Mouse (Mus musculus) stomach, postnatal 0 days (tissue): ENCODE results near the gene Nckap5l. TPM values are rescaled to one million over a fixed set of nuclear protein-coding genes. Genes with fewer than 3 reads are reported as not detected.

Experiments used
- ATAC-seq: fragments of 200-750 bp; cut with Nextera tagmentation; 2 replicates; pipeline ENCODE4 v1.8.0; 2017; ENCODE audit not compliant: low FRiP score, low TSS enrichment
- DNase-seq: peaks from one replicate; pipeline ENCODE4 v3.0.0-alpha.2; 2016; ENCODE audit warnings: low spot score
- H3K27ac ChIP-seq: fragments of 300-500 bp; sonication (generic); replicated peaks from 2 replicates; pipeline ENCODE4 v1.5.1; 2014; ENCODE audit warnings: mild to moderate bottlenecking, control low read depth
- H3K27me3 ChIP-seq: fragments of 300-500 bp; sonication (generic); 2 replicates; pipeline ENCODE4 v1.6.1; 2014; ENCODE audit warnings: low read length; ENCODE audit not compliant: control insufficient read depth, insufficient read depth
- H3K36me3 ChIP-seq: fragments of 300-500 bp; sonication (generic); 2 replicates; pipeline ENCODE4 v1.6.1; 2014; ENCODE audit warnings: low read length, mixed read lengths; ENCODE audit not compliant: control insufficient read depth, insufficient read depth
- H3K4me1 ChIP-seq: fragments of 300-500 bp; sonication (generic); replicated peaks from 2 replicates; pipeline ENCODE4 v1.6.1; 2014; ENCODE audit warnings: antibody characterized with exemption; ENCODE audit not compliant: control insufficient read depth, insufficient read depth
- H3K4me2 ChIP-seq: fragments of 300-500 bp; sonication (generic); replicated peaks from 2 replicates; pipeline ENCODE4 v1.6.1; 2014; ENCODE audit warnings: low read depth, mild to moderate bottlenecking, control low read depth, moderate library complexity
- H3K4me3 ChIP-seq: fragments of 300-500 bp; sonication (generic); 2 replicates; pipeline ENCODE4 v1.5.1; 2014; ENCODE audit warnings: low read depth, low read length, control low read depth
- H3K9ac ChIP-seq: fragments of 300-500 bp; sonication (generic); 2 replicates; pipeline ENCODE4 v1.6.1; 2014; ENCODE audit warnings: mild to moderate bottlenecking, low read length, control low read depth, mixed read lengths
- H3K9me3 ChIP-seq: fragments of 300-500 bp; sonication (generic); 2 replicates; pipeline ENCODE4 v1.6.1; 2016; ENCODE audit warnings: low read length; ENCODE audit not compliant: control insufficient read depth
- CTCF ChIP-seq: IDR thresholded peaks from 2 replicates; pipeline ENCODE4 v1.5.1; 2016; ENCODE audit warnings: antibody characterized with exemption, low read depth, mild to moderate bottlenecking, moderate library complexity
- EP300 ChIP-seq: optimal IDR thresholded peaks from 2 replicates; pipeline ENCODE3; 2016; ENCODE audit warnings: antibody characterized with exemption
- WGBS: fragments of 180-500 bp; shearing (Covaris S2); extraction: QIAGEN DNeasy Blood & Tissue Kit; methylation state at CpG from one replicate; pipeline ENCODE4 v1.1.7; 2014; 5-methylcytosine and 5-hydroxymethylcytosine counted together
- polyA plus RNA-seq: library from polyadenylated mRNA; unstranded; fragments of >200 nt; fragmentation: Nextera tagmentation; extraction: Ambion mirVana; gene quantifications from 2 replicates; pipeline ENCODE4 v1.2.1, GENCODE M21; 2015

Nckap5l gene
- polyA plus RNA-seq, 1 experiment from 2014 or later = 2.1 TPM

DNA sequence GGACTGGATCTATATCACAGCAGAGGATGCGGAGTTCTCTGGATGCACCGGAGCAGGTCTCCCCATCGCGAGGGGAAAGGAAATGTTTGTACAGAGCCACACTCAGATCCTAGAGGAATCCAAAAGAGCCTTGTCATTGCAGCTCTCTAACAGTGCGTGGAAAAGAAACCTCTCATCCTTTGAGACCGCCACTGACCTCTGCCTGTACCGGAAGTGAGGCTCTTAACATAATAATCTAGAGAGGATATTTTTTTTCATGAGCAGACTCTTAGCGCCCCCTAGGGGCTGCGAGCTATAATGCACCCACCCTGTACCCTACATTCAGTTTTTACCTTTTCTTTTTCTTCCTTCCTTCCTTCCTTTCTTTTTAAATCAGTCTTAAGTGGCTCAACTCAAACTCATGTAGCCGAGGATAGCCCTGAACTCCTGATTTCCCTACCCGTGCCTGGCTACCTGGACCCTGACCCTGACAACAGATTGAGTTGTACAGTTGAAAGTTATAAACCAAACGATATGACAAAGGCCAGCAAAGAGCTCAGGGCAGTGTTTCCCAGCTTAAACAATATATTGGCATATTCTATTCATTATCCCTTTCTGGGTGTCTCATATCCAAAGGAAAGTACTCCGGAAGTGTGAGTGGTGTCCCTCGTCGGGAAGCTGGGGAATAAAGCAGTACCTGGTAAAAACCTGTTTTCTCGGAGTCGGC, 13.6 kb upstream of the Nckap5l start:
- DNase-seq = peak; percentile 64
- TF ChIP-seq EP300 (no peak), CTCF (peak; percentile 83)

DNA sequence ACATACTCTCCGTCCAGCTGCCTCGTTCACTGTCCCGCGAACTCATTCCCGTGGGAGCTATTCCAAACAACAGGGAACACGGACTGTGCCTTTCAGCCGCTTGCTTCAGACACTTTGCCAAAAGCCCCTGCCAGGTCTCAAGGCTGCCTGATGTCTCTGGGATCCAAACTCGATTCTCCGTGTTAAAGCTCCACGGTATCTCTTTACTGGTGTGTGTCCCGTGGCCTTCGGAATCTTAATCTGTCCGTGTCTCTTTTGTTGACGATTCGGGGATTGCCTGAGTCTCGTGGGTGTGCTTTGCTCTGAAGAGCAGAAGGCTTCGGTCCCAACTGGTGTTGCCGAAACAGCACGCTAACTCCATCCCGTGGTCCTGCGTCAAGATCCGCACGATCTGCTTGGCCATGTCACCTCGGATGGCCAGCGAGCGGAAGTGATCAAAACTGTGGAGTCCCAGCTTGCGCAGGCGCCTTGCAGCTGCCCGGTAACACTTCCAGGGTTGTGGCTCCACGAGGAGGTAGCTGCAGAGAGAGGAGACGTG, 12.7 kb upstream of the Nckap5l start:
- ATAC-seq (no peak), DNase-seq (no peak)
- no peaks in the 10 kb centered on the region for H3K4me1 ChIP-seq
- no peak overlapping the region for H3K4me2 ChIP-seq
- H3K27me3 ChIP-seq = no peaks in the 10 kb centered on the region
- TF ChIP-seq CTCF = no peak
- TF ChIP-seq EP300 = no peak
- H3K27ac ChIP-seq = no peak overlapping the region
- no peaks in the 10 kb centered on the region for H3K36me3 ChIP-seq
- no peak overlapping the region for H3K9ac ChIP-seq
- WGBS = 86% methylated on average over 31 of the region's 31 CpGs
- H3K9me3 ChIP-seq = no peaks in the 10 kb centered on the region
- H3K4me3 ChIP-seq = no peak overlapping the region

More for the DNA sequence above, 13.6 kb upstream of the Nckap5l start:
- WGBS = 58% methylated on average over 17 of the region's 17 CpGs
- no peaks in the 10 kb centered on the region for H3K9me3 ChIP-seq
- H3K4me3 ChIP-seq = no peak overlapping the region
- H3K27ac ChIP-seq = no peak overlapping the region
- no peak for ATAC-seq
- H3K4me2 ChIP-seq = peak overlapping the region; percentile 14; the same call in 1 of the 2 replicates
- H3K36me3 ChIP-seq = no peaks in the 10 kb centered on the region
- no peak overlapping the region for H3K9ac ChIP-seq
- no peaks in the 10 kb centered on the region for H3K27me3 ChIP-seq
- no peaks in the 10 kb centered on the region for H3K4me1 ChIP-seq

DNA sequence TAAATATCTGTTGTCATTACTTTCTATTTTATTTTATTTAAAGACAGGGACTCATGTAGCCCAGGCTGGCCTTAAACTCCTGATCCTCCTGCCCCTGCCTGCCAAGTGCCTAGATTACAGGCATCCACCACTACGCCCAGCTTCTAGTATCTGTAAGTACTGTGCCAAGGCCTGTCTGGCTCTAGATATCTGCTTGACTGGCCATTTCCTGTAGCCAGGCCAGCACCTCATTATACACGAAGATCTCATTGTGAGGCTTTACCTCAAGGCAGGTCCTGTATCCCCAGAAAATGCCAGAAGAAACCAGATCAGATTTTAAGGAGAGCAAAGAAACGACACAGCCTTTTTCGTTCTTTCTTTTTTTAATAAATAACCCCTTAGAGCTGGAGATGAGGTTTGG, 12.2 kb upstream of the Nckap5l start:
- H3K4me1 ChIP-seq = no peaks in the 10 kb centered on the region
- no peaks in the 10 kb centered on the region for H3K36me3 ChIP-seq
- H3K4me2 ChIP-seq = no peak overlapping the region
- no peak for ATAC-seq
- no peak overlapping the region for H3K27ac ChIP-seq
- no peak for DNase-seq
- 82% methylated on average over 4 of the region's 4 CpGs for WGBS
- no peak overlapping the region for H3K4me3 ChIP-seq
- no peaks in the 10 kb centered on the region for H3K27me3 ChIP-seq
- H3K9ac ChIP-seq = no peak overlapping the region
- TF ChIP-seq CTCF = no peak
- TF ChIP-seq EP300 = no peak
- no peaks in the 10 kb centered on the region for H3K9me3 ChIP-seq

DNA sequence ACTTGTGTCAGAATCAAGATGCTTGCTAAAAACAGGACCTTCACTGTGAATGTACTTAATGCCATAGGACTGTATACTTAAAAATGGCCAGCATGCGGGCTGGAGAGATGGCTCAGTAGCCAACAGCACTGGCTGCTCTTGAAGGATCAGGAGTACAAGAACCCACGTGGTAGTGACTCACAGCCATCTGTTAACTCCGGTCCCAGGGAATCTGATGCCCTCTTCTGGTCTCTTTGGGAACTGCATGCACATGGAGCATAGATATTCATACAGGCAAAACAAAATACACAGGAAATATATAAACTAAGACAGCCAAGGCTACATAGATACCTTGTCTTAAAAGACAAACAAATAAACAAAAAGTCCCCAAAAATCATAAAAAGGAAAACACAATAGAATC, 11.5 kb upstream of the Nckap5l start:
- DNase-seq = peak; percentile 86
- Histone ChIP-seq H3K4me1 (no peaks in the 10 kb centered on the region), H3K27me3 (no peaks in the 10 kb centered on the region), H3K9ac (no peak overlapping the region), H3K4me2 (no peak overlapping the region), H3K27ac (no peak overlapping the region), H3K36me3 (no peaks in the 10 kb centered on the region), H3K9me3 (no peaks in the 10 kb centered on the region), H3K4me3 (no peak overlapping the region)
- 36% methylated on average over 3 of the region's 3 CpGs for WGBS
- TF ChIP-seq CTCF (peak; percentile 92), EP300 (no peak)
- peak; percentile 81 for ATAC-seq

DNA sequence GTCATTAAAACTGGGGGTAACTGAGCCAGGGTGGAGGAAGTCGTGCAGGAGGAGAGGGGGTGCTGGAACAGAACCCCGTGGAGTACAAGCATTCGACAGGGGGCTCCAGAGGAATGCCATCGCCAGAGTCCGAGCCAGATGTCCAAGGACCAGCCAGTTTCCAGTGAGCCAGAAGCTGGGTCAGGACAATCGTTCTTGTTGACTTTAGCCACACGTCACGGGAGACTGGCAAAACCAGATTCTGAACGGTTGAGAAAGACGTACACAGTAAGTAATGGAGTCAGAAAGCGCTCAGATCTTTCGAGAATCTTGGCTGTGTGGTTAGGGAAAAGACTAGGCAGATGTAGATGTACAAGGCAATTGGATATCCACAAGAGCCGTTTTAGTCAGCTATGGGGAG, 5.6 kb upstream of the Nckap5l start:
- no peak overlapping the region for H3K9ac ChIP-seq
- WGBS = 37% methylated on average over 13 of the region's 13 CpGs
- H3K27ac ChIP-seq = 0 out of 2 replicates have a peak overlapping the region, but pooled peaks have one; percentile 0
- peak; percentile 65 for ATAC-seq
- H3K4me2 ChIP-seq = peak overlapping the region; percentile 34
- TF ChIP-seq EP300 (no peak), CTCF (no peak)
- DNase-seq = peak; percentile 76
- no peak overlapping the region for H3K4me3 ChIP-seq
- H3K36me3 ChIP-seq = no peaks in the 10 kb centered on the region
- H3K4me1 ChIP-seq = no peaks in the 10 kb centered on the region
- no peaks in the 10 kb centered on the region for H3K9me3 ChIP-seq
- no peaks in the 10 kb centered on the region for H3K27me3 ChIP-seq

DNA sequence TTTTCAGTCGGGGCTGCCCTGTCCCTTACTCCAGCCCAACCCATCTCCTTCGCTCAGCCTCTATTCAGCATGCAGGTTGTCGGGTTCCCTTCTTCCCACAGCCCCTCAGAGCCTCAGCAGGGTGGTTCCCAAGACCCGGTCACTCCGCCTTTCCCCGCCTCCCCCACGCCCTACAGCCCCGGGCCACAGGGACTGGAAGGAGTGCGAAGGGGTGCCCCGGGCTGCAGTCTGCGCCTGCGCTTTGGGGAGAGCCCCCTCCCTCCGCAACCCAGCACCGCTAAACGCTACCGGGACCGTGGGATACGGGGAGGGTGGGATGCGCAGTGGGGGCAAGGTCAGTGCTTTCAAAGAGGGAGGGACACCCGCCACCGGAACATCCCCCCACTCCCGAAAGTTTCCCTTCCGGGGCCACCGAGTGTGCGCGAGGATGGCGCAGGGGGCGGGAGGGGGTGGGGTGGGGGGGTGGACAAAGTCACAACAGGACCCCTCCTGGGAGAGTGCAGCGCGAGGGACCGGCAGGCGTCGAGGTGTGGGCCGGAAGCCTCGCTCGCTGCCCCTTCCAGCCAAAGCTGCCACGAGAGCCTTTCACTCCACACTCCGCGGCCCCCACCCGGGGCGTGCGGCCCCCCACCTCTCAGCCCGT, 464 bp downstream of the Nckap5l start:
- DNase-seq (peak; percentile 60), ATAC-seq (peak; percentile 47; the same call in 1 of the 2 replicates)
- WGBS = under 1% methylated on average over 42 of the region's 43 CpGs
- TF ChIP-seq EP300 (no peak), CTCF (no peak)
- H3K9me3 ChIP-seq = no peaks in the 10 kb centered on the region
- peak overlapping the region; percentile 72 for H3K4me3 ChIP-seq
- peak overlapping the region; percentile 86 for H3K4me2 ChIP-seq
- peak overlapping the region; percentile 79 for H3K9ac ChIP-seq
- H3K4me1 ChIP-seq = no peaks in the 10 kb centered on the region
- H3K36me3 ChIP-seq = no peaks in the 10 kb centered on the region
- peak overlapping the region; percentile 88 for H3K27ac ChIP-seq
- no peaks in the 10 kb centered on the region for H3K27me3 ChIP-seq
